Mouse (Mus musculus): ENCODE measurements around the gene Rnf13.
"Not testable (repeated sequence)": the region's sequence is repeated elsewhere in the genome, so short reads cannot be mapped to it uniquely, and the experiment has no call there.

Rnf13 gene

GRCm38 (mm10) chr3:57735511-57736370, at the start of gene Rnf13:
Gene Rnf13 (plus strand): TSS chr3:57736062.
- ATAC-seq (ENCODE audit: insufficient number of reproducible peaks, low FRiP score, low TSS enrichment), result peak; percentile 97

- ATAC-seq (ENCODE audit: insufficient number of reproducible peaks, low FRiP score, low TSS enrichment), result no peak
Observed at GRCm38 (mm10) chr3:57691772-57692171, 44.1 kb upstream of the Rnf13 start.

GRCm38 (mm10) chr3:57692719-57693118, 43.1 kb upstream of the Rnf13 start, which contains the start of gene Ankub1:
Gene Ankub1 (minus strand): TSS chr3:57692799.
- no peak for ATAC-seq (ENCODE audit: insufficient number of reproducible peaks, low FRiP score, low TSS enrichment)

GRCm38 (mm10) chr3:57696249-57696648, 39.6 kb upstream of the Rnf13 start:
- ATAC-seq (ENCODE audit: insufficient number of reproducible peaks, low FRiP score, low TSS enrichment), result no peak

GRCm38 (mm10) chr3:57696779-57697178, 39.1 kb upstream of the Rnf13 start:
- no peak for ATAC-seq (ENCODE audit: insufficient number of reproducible peaks, low FRiP score, low TSS enrichment)

- ATAC-seq (ENCODE audit: insufficient number of reproducible peaks, low FRiP score, low TSS enrichment), result no peak
Observed at GRCm38 (mm10) chr3:57714151-57714550, 21.7 kb upstream of the Rnf13 start.

- ATAC-seq (ENCODE audit: insufficient number of reproducible peaks, low FRiP score, low TSS enrichment), result no peak
Observed at GRCm38 (mm10) chr3:57732206-57732915, 3.5 kb upstream of the Rnf13 start.

GRCm38 (mm10) chr3:57736419-57737095, 695 bp downstream of the Rnf13 start:
- ATAC-seq (ENCODE audit: insufficient number of reproducible peaks, low FRiP score, low TSS enrichment), result no peak

GRCm38 (mm10) chr3:57739830-57740229, 4.0 kb downstream of the Rnf13 start:
- no peak for ATAC-seq (ENCODE audit: insufficient number of reproducible peaks, low FRiP score, low TSS enrichment)

- no peak for ATAC-seq (ENCODE audit: insufficient number of reproducible peaks, low FRiP score, low TSS enrichment)
Observed at GRCm38 (mm10) chr3:57748576-57749267, 12.9 kb downstream of the Rnf13 start.

GRCm38 (mm10) chr3:57776915-57777314, 41.1 kb downstream of the Rnf13 start:
- no peak for ATAC-seq (ENCODE audit: insufficient number of reproducible peaks, low FRiP score, low TSS enrichment)

- ATAC-seq (ENCODE audit: insufficient number of reproducible peaks, low FRiP score, low TSS enrichment), result no peak
Observed at GRCm38 (mm10) chr3:57788472-57788871, 52.6 kb downstream of the Rnf13 start.

GRCm38 (mm10) chr3:57789005-57789962, 53.4 kb downstream of the Rnf13 start:
- no peak for ATAC-seq (ENCODE audit: insufficient number of reproducible peaks, low FRiP score, low TSS enrichment)

- ATAC-seq (ENCODE audit: insufficient number of reproducible peaks, low FRiP score, low TSS enrichment), result no peak
Observed at GRCm38 (mm10) chr3:57791104-57791503, 55.2 kb downstream of the Rnf13 start.

GRCm38 (mm10) chr3:57795071-57795470, 59.2 kb downstream of the Rnf13 start:
- ATAC-seq (ENCODE audit: insufficient number of reproducible peaks, low FRiP score, low TSS enrichment), result not testable (repeated sequence)

- ATAC-seq (ENCODE audit: insufficient number of reproducible peaks, low FRiP score, low TSS enrichment), result peak; percentile 26; the same call in 1 of the 2 replicates
Observed at GRCm38 (mm10) chr3:57815447-57815846, 79.6 kb downstream of the Rnf13 start.

- no peak for ATAC-seq (ENCODE audit: insufficient number of reproducible peaks, low FRiP score, low TSS enrichment)
Observed at GRCm38 (mm10) chr3:57825866-57826265, 90.0 kb downstream of the Rnf13 start.

- ATAC-seq (ENCODE audit: insufficient number of reproducible peaks, low FRiP score, low TSS enrichment), result no peak
Observed at GRCm38 (mm10) chr3:57833585-57833984, 97.7 kb downstream of the Rnf13 start.

- ATAC-seq (ENCODE audit: insufficient number of reproducible peaks, low FRiP score, low TSS enrichment), result no peak
Observed at GRCm38 (mm10) chr3:57836911-57837310, 101.0 kb downstream of the Rnf13 start.

Data from cerebellum, adult (tissue).